Mouse (Mus musculus) spleen, postnatal 4 days (tissue): ENCODE results near the gene Scube3.
A peak's percentile ranks its signal among the peaks of the same experiment; 100 is the strongest.
"Not testable (repeated sequence)": the region's sequence is repeated elsewhere in the genome, so short reads cannot be mapped to it uniquely, and the experiment has no call there.

Source experiments
- DNase-seq, 2 experiments: peaks; one replicate each; pipeline ENCODE4 v3.0.0; 2022; ENCODE audit warnings: low spot score in 2 of 2

The Scube3 gene

GRCm38 (mm10) chr17:28217721-28218649 is 76.0 kb downstream of the Scube3 start:
- peak in 1 of 2 experiments; percentile 28 for DNase-seq

GRCm38 (mm10) chr17:28222463-28222862 is 80.5 kb downstream of the Scube3 start:
- not testable (repeated sequence) for DNase-seq

- DNase-seq, result peak; percentile 96 to 97
Observed at GRCm38 (mm10) chr17:28223561-28224391, 81.8 kb downstream of the Scube3 start.
